Mouse (Mus musculus) heart, postnatal 0 days (tissue): ENCODE results near the gene Foxa1.

Source experiments
- CTCF ChIP-seq: IDR thresholded peaks from 2 replicates; pipeline ENCODE4 v1.5.1; 2016; ENCODE audit warnings: antibody characterized with exemption, control low read depth, low read depth
- EP300 ChIP-seq: IDR thresholded peaks from 2 replicates; pipeline ENCODE4 v1.6.1; 2016; ENCODE audit warnings: antibody characterized with exemption, low read depth

DNA sequence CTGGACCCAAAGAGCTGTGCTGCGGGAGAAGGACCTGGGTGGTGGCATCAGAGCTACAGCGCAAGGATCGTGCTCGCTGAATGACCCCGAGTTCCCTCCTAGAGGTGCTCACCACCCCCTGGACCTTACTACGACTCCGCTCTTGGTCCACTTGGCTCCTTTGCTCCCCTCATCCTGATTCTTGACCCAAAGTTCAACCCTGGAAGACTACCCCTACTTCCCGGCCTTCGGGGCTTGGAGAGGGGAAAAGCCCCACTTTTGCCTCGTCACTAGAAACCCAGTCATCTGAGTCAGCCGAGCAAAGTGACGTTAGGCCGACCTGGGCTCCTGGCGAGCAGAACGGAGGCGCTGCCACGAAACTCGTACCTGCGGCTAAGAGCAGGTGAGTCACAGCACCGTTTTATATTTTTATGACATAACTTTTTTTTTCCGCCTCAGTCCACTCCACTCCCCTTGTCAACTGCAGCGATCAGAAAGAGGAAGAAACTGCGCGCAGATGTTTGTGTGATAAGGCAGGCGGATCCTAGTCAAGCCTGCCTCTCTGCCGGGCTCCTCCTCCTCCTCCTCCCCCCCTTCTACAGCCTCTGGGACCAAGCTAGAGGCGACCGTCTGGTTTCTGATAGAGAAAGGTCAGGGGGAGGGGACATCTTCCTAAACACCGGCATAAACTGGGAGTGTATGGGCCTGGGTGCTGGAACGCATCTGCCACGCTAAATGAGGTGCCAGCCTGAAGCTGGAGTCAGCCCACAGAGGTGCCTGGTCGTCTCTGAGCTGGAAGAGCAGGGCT is at the start of gene Foxa1:
- no peak for TF ChIP-seq CTCF
- TF ChIP-seq EP300: no peak
